Mouse (Mus musculus): Measurements from ENCODE around the gene Gm10188. TPM values are rescaled to one million over a fixed set of nuclear protein-coding genes. Genes with fewer than 3 reads are reported as not detected.

Gene Gm10188
- polyA plus RNA-seq, 2 experiments: not detected

DNA sequence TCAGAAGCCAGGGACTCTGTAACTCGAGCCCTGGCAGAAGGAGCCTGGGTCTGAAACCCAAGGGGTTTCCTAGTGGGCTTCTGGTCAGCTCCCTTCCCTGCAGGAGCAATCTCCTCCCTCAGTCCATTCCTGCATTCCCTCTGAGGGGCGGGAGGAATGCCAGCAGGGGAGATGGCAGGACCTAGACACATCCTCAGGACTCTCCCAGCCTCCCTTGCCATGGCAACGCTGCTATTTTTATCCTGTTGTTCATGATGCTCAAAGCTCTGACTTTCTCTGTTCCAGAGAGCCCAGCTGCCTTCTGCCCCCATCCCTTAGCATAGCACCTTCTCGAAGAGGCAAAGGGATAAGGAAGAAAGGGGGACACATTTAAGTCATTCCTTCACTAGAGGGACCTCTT is 21.4 kb downstream of the Gm10188 start:
- no peak overlapping the region for H3K9ac ChIP-seq (replicated peaks)
- ATAC-seq (ENCODE audit: insufficient read depth): no peak

DNA sequence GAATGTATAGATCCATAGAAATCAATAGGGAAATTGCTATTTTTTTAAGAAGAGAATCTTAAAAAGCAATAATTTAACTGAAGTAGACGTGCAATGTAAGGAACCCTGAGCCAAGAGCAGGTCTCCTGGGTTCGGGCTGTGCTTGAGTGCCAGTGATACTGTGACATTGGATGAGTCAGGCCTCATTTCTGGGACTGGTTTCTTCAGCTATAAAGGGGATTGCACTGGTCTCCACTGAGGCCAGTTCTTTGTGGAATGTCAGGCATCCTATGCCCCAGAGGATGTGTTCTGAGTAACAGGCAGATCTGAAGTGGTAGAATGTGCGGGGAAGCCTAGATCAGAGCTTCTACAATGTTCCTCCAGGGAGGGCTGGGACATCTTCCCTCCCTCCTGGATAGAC is 22.7 kb downstream of the Gm10188 start:
- no peaks in the 10 kb centered on the region for H3K36me3 ChIP-seq (replicated peaks; ENCODE audit: control insufficient read depth, insufficient read depth, low read depth)
- H3K4me2 ChIP-seq (ENCODE audit: low read depth): no peak overlapping the region
- WGBS (ENCODE audit: insufficient replicate concordance): 47% methylated on average over 3 of the region's 3 CpGs
- no peak overlapping the region for H3K9ac ChIP-seq (replicated peaks)
- DNase-seq (ENCODE audit: low read depth in 3 of 3, low spot score in 3 of 3) (no peak), ATAC-seq (ENCODE audit: insufficient read depth) (no peak)
- no peak overlapping the region for H3K27ac ChIP-seq
- H3K9me3 ChIP-seq (ENCODE audit: control insufficient read depth, low read length): no peaks in the 10 kb centered on the region
- peaks cover 5% of the 10 kb centered on the region for H3K27me3 ChIP-seq (ENCODE audit: control insufficient read depth, insufficient read depth, low read length)
- TF ChIP-seq EP300 (IDR thresholded peaks at IDR 0.05; ENCODE audit: low read depth): no peak
- TF ChIP-seq CTCF (IDR thresholded peaks at IDR 0.05; ENCODE audit: low read depth): no peak
- no peaks in the 10 kb centered on the region; a peak in 1 of 4 replicates for H3K4me1 ChIP-seq (replicated peaks; ENCODE audit: control insufficient read depth in 2 of 2, insufficient read depth in 2 of 2, low read length in 1 of 2)
- H3K4me3 ChIP-seq (ENCODE audit: insufficient read depth in 1 of 2, low read depth in 2 of 2, low read length in 2 of 2): no peak overlapping the region

More for the DNA sequence above, 21.4 kb downstream of the Gm10188 start:
- DNase-seq (ENCODE audit: low read depth in 3 of 3, low spot score in 3 of 3): no peak
- Histone ChIP-seq H3K4me3 (ENCODE audit: insufficient read depth in 1 of 2, low read depth in 2 of 2, low read length in 2 of 2) (no peak overlapping the region), H3K27me3 (ENCODE audit: control insufficient read depth, insufficient read depth, low read length) (peaks cover 6% of the 10 kb centered on the region), H3K4me1 (replicated peaks; ENCODE audit: control insufficient read depth in 2 of 2, insufficient read depth in 2 of 2, low read length in 1 of 2) (no peaks in the 10 kb centered on the region; a peak in 1 of 4 replicates), H3K36me3 (replicated peaks; ENCODE audit: control insufficient read depth, insufficient read depth, low read depth) (no peaks in the 10 kb centered on the region), H3K9me3 (ENCODE audit: control insufficient read depth, low read length) (no peaks in the 10 kb centered on the region), H3K27ac (no peak overlapping the region), H3K4me2 (ENCODE audit: low read depth) (no peak overlapping the region)
- 14% methylated on average over 4 of the region's 4 CpGs for WGBS (ENCODE audit: insufficient replicate concordance)
- no peak for TF ChIP-seq CTCF (IDR thresholded peaks at IDR 0.05; ENCODE audit: low read depth)
- no peak for TF ChIP-seq EP300 (IDR thresholded peaks at IDR 0.05; ENCODE audit: low read depth)

DNA sequence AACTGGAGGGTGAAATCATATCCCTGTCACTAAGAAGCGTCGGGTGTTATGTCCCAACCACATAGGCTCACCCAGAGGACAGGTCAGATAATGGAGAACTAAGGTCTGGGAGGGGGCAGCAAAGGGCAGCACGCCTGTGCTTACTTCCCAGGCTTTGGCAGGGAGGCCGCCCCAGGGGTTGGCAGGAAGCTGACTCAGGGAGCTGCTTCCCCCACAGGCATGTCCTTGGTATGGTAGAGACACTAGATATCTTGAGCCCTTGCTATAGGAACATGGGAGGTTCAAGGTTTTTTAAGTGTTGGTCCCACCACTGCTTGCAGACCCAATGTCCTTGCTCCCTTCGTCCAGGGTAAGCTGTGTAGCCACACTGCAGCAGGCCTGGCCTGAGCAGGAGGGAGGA is 23.6 kb downstream of the Gm10188 start:
- Histone ChIP-seq H3K27me3 (ENCODE audit: control insufficient read depth, insufficient read depth, low read length) (no peaks in the 10 kb centered on the region; the same call in none of the 2 replicates), H3K36me3 (replicated peaks; ENCODE audit: control insufficient read depth, insufficient read depth, low read depth) (no peaks in the 10 kb centered on the region), H3K4me1 (replicated peaks; ENCODE audit: control insufficient read depth in 2 of 2, insufficient read depth in 2 of 2, low read length in 1 of 2) (no peaks in the 10 kb centered on the region), H3K9me3 (ENCODE audit: control insufficient read depth, low read length) (no peaks in the 10 kb centered on the region), H3K9ac (replicated peaks) (no peak overlapping the region), H3K27ac (no peak overlapping the region), H3K4me3 (ENCODE audit: insufficient read depth in 1 of 2, low read depth in 2 of 2, low read length in 2 of 2) (no peak overlapping the region), H3K4me2 (ENCODE audit: low read depth) (no peak overlapping the region)
- TF ChIP-seq CTCF (IDR thresholded peaks at IDR 0.05; ENCODE audit: low read depth) (no peak), EP300 (IDR thresholded peaks at IDR 0.05; ENCODE audit: low read depth) (no peak)
- ATAC-seq (ENCODE audit: insufficient read depth) (no peak), DNase-seq (ENCODE audit: low read depth in 3 of 3, low spot score in 3 of 3) (no peak)
- 16% methylated on average over 5 of the region's 5 CpGs for WGBS (ENCODE audit: insufficient replicate concordance)

DNA sequence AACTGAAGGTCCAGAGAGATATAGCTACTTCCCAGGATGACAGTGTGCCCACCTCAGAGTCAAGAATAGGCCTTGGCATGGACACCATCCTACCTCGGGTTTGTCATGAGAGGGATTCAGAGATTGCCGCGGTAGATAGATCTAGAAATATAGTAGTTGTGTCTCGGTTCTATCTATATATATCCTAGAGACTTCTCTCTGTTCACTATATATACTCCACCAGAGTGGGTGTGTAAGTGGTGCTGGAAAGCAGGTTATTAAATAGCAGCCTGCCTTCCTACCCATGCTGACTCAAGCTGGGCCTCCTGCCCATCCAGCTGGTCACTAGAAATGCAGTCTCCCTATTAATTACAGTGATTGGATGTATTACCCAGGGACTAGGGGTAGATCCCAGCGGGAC is 26.8 kb downstream of the Gm10188 start:
- no peak overlapping the region for H3K4me2 ChIP-seq (ENCODE audit: low read depth)
- no peaks in the 10 kb centered on the region for H3K36me3 ChIP-seq (replicated peaks; ENCODE audit: control insufficient read depth, insufficient read depth, low read depth)
- H3K27ac ChIP-seq: no peak overlapping the region
- H3K9me3 ChIP-seq (ENCODE audit: control insufficient read depth, low read length): no peaks in the 10 kb centered on the region
- no peak overlapping the region for H3K9ac ChIP-seq (replicated peaks)
- WGBS (ENCODE audit: insufficient replicate concordance): 72% methylated on average over 5 of the region's 5 CpGs
- H3K4me3 ChIP-seq (ENCODE audit: insufficient read depth in 1 of 2, low read depth in 2 of 2, low read length in 2 of 2): no peak overlapping the region
- peaks cover 20% of the 10 kb centered on the region for H3K27me3 ChIP-seq (ENCODE audit: control insufficient read depth, insufficient read depth, low read length)
- no peaks in the 10 kb centered on the region for H3K4me1 ChIP-seq (replicated peaks; ENCODE audit: control insufficient read depth in 2 of 2, insufficient read depth in 2 of 2, low read length in 1 of 2)
- TF ChIP-seq CTCF (IDR thresholded peaks at IDR 0.05; ENCODE audit: low read depth) (no peak), EP300 (IDR thresholded peaks at IDR 0.05; ENCODE audit: low read depth) (no peak)
- ATAC-seq (ENCODE audit: insufficient read depth) (no peak), DNase-seq (ENCODE audit: low read depth in 3 of 3, low spot score in 3 of 3) (no peak)

DNA sequence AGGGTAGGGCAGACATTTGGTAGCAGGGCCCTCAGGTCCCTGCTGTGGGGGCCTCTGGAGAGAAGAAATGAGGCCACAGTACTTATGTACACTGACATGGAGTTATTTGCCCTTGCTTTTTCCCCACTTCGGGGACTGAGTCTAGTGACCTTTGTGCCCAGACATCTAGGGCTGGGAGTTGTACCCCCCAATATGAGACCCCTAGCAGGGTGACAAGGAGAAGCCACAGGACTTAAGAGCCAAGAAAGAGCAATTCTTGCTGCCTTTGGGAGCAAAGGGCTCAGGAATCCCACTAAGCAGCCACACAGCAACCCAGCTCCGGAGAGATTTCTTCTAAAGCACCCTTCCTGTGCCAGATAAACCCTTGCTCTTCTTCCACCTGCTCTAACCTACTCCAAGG is 27.6 kb downstream of the Gm10188 start:
- no peak for TF ChIP-seq CTCF (IDR thresholded peaks at IDR 0.05; ENCODE audit: low read depth)
- TF ChIP-seq EP300 (IDR thresholded peaks at IDR 0.05; ENCODE audit: low read depth): no peak
- WGBS (ENCODE audit: insufficient replicate concordance): 36% methylated on average over 2 of the region's 2 CpGs
- Histone ChIP-seq H3K4me3 (ENCODE audit: insufficient read depth in 1 of 2, low read depth in 2 of 2, low read length in 2 of 2) (no peak overlapping the region), H3K9me3 (ENCODE audit: control insufficient read depth, low read length) (no peaks in the 10 kb centered on the region), H3K27ac (no peak overlapping the region), H3K27me3 (ENCODE audit: control insufficient read depth, insufficient read depth, low read length) (peaks cover 20% of the 10 kb centered on the region), H3K36me3 (replicated peaks; ENCODE audit: control insufficient read depth, insufficient read depth, low read depth) (no peaks in the 10 kb centered on the region), H3K9ac (replicated peaks) (no peak overlapping the region), H3K4me2 (ENCODE audit: low read depth) (no peak overlapping the region), H3K4me1 (replicated peaks; ENCODE audit: control insufficient read depth in 2 of 2, insufficient read depth in 2 of 2, low read length in 1 of 2) (no peaks in the 10 kb centered on the region)
- DNase-seq (ENCODE audit: low read depth in 3 of 3, low spot score in 3 of 3) (no peak), ATAC-seq (ENCODE audit: insufficient read depth) (no peak)

All from liver, embryonic 14.5 days (tissue).